Mouse (Mus musculus) CH12.LX (cell line): ENCODE results near the gene Ppp1r3c.

Source experiments
- CTCF ChIP-seq, 2 experiments: IDR thresholded peaks in 1 of 2; conservative IDR thresholded peaks in 1 of 2; 2 replicates each; pipeline ENCODE4 v1.5.1; 2011 to 2012; ENCODE audit warnings: low read depth in 2 of 2, low read length in 2 of 2, improper control_type of control experiment in 1 of 2, inconsistent platforms in 1 of 2, mild to moderate bottlenecking in 1 of 2, moderate library complexity in 1 of 2
- EP300 ChIP-seq: IDR thresholded peaks from 2 replicates; pipeline ENCODE4 v1.6.1; 2011; ENCODE audit warnings: low read length, improper control_type of control experiment
- HCFC1 ChIP-seq: IDR thresholded peaks from 2 replicates; pipeline ENCODE4 v1.6.1; 2012; ENCODE audit warnings: low read depth, mild to moderate bottlenecking, inconsistent platforms, low read length, improper control_type of control experiment
- NELFE ChIP-seq: IDR thresholded peaks from 2 replicates; pipeline ENCODE4 v1.6.1; 2011; ENCODE audit warnings: low read depth, low read length, improper control_type of control experiment
- NRF1 ChIP-seq: IDR thresholded peaks from 2 replicates; pipeline ENCODE4 v1.6.1; 2014; ENCODE audit warnings: low read depth, mild to moderate bottlenecking, inconsistent platforms, low read length, improper control_type of control experiment, moderate library complexity
- POLR2A ChIP-seq: IDR thresholded peaks from 2 replicates; pipeline ENCODE4 v1.6.1; 2011; ENCODE audit warnings: low read depth, mild to moderate bottlenecking, improper control_type of control experiment, low read length
- TCF12 ChIP-seq: IDR thresholded peaks from 2 replicates; pipeline ENCODE4 v1.6.1; 2014; ENCODE audit warnings: low read depth, mild to moderate bottlenecking, inconsistent platforms, low read length, improper control_type of control experiment

GRCm38 (mm10) chr19:36768084-36768483, 31.6 kb upstream of the Ppp1r3c start:
- no peak for TF ChIP-seq POLR2A
- no peak for TF ChIP-seq CTCF (conservative IDR thresholded peaks at IDR 0.05 in 1 of 2, IDR thresholded peaks at IDR 0.05 in 1 of 2; ENCODE audit: low read depth in 2 of 2, low read length in 2 of 2)
- TF ChIP-seq HCFC1 = no peak
- no peak for TF ChIP-seq EP300
- TF ChIP-seq NRF1 = no peak
- no peak for TF ChIP-seq TCF12
- no peak for TF ChIP-seq NELFE
